In genomic region chr6:54540252-54540887, GRCm38 (mm10) we compare ENCODE assay signal across 10 mouse cellular contexts. TPM values are rescaled to one million over a fixed set of nuclear protein-coding genes. Genes with fewer than 3 reads are reported as not detected.
A peak's percentile ranks its signal among the peaks of the same experiment; 100 is the strongest.
DNase-seq lines count a peak whose midpoint lies in the region; ATAC-seq lines count a peak whose summit lies in the region.
"Had no signal": no experiment of that assay in that cellular context is flagged by ENCODE, and none has a peak within 500 bp of the region (broad histone marks: within the 10 kb centered on the region; RNA-seq: fewer than 3 reads in every experiment).

No protein-coding gene starts in this region.

- peaks cover 26% of the 10 kb centered on the region for H3K4me1 ChIP-seq in embryonic facial prominence, embryonic 10.5 days
- H3K4me1 ChIP-seq in hindbrain, embryonic 16.5 days (ENCODE audit: control insufficient read depth, insufficient read depth, low read depth, low read length): peaks cover 7% of the 10 kb centered on the region
- no peaks in the 10 kb centered on the region for H3K4me1 ChIP-seq in intestine, embryonic 15.5 days (replicated peaks)

- H3K4me3 ChIP-seq in embryonic facial prominence, embryonic 10.5 days: no peak overlapping the region
- H3K4me3 ChIP-seq in hindbrain, embryonic 16.5 days (ENCODE audit: low read length): no peak overlapping the region
- H3K4me3 ChIP-seq in intestine, embryonic 15.5 days (replicated peaks): no peak overlapping the region
- H3K4me3 ChIP-seq: limb, embryonic 12.5 days had no signal

- H3K9me3 ChIP-seq in embryonic facial prominence, embryonic 10.5 days: peaks cover 2% of the 10 kb centered on the region; the same call in 1 of the 2 replicates
- no peaks in the 10 kb centered on the region for H3K9me3 ChIP-seq in hindbrain, embryonic 16.5 days (ENCODE audit: control insufficient read depth, low read length)
- no peaks in the 10 kb centered on the region for H3K9me3 ChIP-seq in intestine, embryonic 15.5 days
- H3K9me3 ChIP-seq: limb, embryonic 12.5 days had no signal

- no peak overlapping the region for H3K4me2 ChIP-seq in hindbrain, embryonic 16.5 days (ENCODE audit: low read length)
- H3K4me2 ChIP-seq in intestine, embryonic 15.5 days (replicated peaks): no peak overlapping the region
- H3K4me2 ChIP-seq: limb, embryonic 12.5 days had no signal

- no peak overlapping the region for H3K9ac ChIP-seq in hindbrain, embryonic 16.5 days (ENCODE audit: low read depth, low read length)
- H3K9ac ChIP-seq in intestine, embryonic 15.5 days: no peak overlapping the region
- H3K9ac ChIP-seq: limb, embryonic 12.5 days had no signal

- peak; percentile 52 for ATAC-seq in hindbrain, embryonic 16.5 days
- no peak for ATAC-seq in intestine, embryonic 15.5 days
- ATAC-seq in megakaryocyte progenitor cell, adult 5-6 weeks (replicated peaks; ENCODE audit: poor library complexity): no peak

- H3K27me3 ChIP-seq in embryonic facial prominence, embryonic 10.5 days (replicated peaks; ENCODE audit: low read depth, poor library complexity, severe bottlenecking): 0 out of 2 replicates have a peak, but pooled peaks cover 2% of the 10 kb centered on the region
- no peaks in the 10 kb centered on the region for H3K27me3 ChIP-seq in hindbrain, embryonic 16.5 days (replicated peaks; ENCODE audit: control insufficient read depth, insufficient read depth, low read length)
- H3K27me3 ChIP-seq in intestine, embryonic 15.5 days (replicated peaks): no peaks in the 10 kb centered on the region
- H3K27me3 ChIP-seq: limb, embryonic 12.5 days had no signal

- WGBS in embryonic facial prominence, embryonic 10.5 days: 71% methylated on average over 9 of the region's 9 CpGs
- 52% methylated on average over 9 of the region's 9 CpGs for WGBS in hindbrain, embryonic 16.5 days
- 73% methylated on average over 9 of the region's 9 CpGs for WGBS in intestine, embryonic 15.5 days

- DNase-seq in ovary, adult 18-20 months (ENCODE audit: low spot score): peak; percentile 73
- DNase-seq in ovary, postnatal 10 days (ENCODE audit: low spot score): no peak
- DNase-seq in embryonic facial prominence, embryonic 10.5 days (ENCODE audit: low spot score): no peak
- peak; percentile 34 for DNase-seq in telencephalon, adult 2 months (ENCODE audit: low read depth, low spot score)
- no peak for DNase-seq in spleen, adult 12 weeks (ENCODE audit: low spot score)

- 0 out of 2 replicates have a peak overlapping the region, but pooled peaks have one; percentile 10 for H3K27ac ChIP-seq in embryonic facial prominence, embryonic 10.5 days (replicated peaks)
- H3K27ac ChIP-seq in hindbrain, embryonic 16.5 days (ENCODE audit: low read depth, low read length): no peak overlapping the region
- H3K27ac ChIP-seq in intestine, embryonic 15.5 days: no peak overlapping the region
- H3K27ac ChIP-seq: limb, embryonic 12.5 days had no signal

- H3K36me3 ChIP-seq in embryonic facial prominence, embryonic 10.5 days (replicated peaks): peaks cover 7% of the 10 kb centered on the region
- H3K36me3 ChIP-seq in hindbrain, embryonic 16.5 days (ENCODE audit: control insufficient read depth, insufficient read depth, low read length): peaks cover 6% of the 10 kb centered on the region; the same call in 1 of the 2 replicates
- no peaks in the 10 kb centered on the region for H3K36me3 ChIP-seq in intestine, embryonic 15.5 days
- H3K36me3 ChIP-seq: limb, embryonic 12.5 days had no signal

RNA-seq across cellular contexts. Expression of gene Scrn1, which starts 25.9 kb away (rescaled TPM):
- polyA plus RNA-seq in embryonic facial prominence, embryonic 10.5 days (2016; fragmentation: Nextera tagmentation; extraction: Ambion mirVana): 20.0 and 24.0 TPM in 2 replicates
- polyA plus RNA-seq in hindbrain, embryonic 16.5 days (2015; fragmentation: Nextera tagmentation; extraction: Ambion mirVana): 109 and 114 TPM in 2 replicates
- 5.9 and 6.4 TPM in 2 replicates for polyA plus RNA-seq in intestine, embryonic 15.5 days (2015; fragmentation: Nextera tagmentation; extraction: Ambion mirVana)
- total RNA-seq in megakaryocyte progenitor cell, adult 5-6 weeks (2015): 0.05 TPM in 1 of 2 replicates, not detected in the other
- 0.95 TPM in 1 of 2 replicates, not detected in the other for total RNA-seq in megakaryocyte progenitor cell, adult 5-6 weeks (2017)
- total RNA-seq: neutrophil, adult 5-6 weeks had no signal

RNA-seq across cellular contexts. Expression of gene Plekha8, which starts 54.5 kb away (rescaled TPM):
- 17.6 and 18.2 TPM in 2 replicates for polyA plus RNA-seq in embryonic facial prominence, embryonic 10.5 days (2016; fragmentation: Nextera tagmentation; extraction: Ambion mirVana)
- polyA plus RNA-seq in hindbrain, embryonic 16.5 days (2015; fragmentation: Nextera tagmentation; extraction: Ambion mirVana): 6.3 and 8.1 TPM in 2 replicates
- 6.2 and 6.4 TPM in 2 replicates for polyA plus RNA-seq in intestine, embryonic 15.5 days (2015; fragmentation: Nextera tagmentation; extraction: Ambion mirVana)
- total RNA-seq in megakaryocyte progenitor cell, adult 5-6 weeks (2015): 1.9 and 2.5 TPM in 2 replicates
- total RNA-seq in megakaryocyte progenitor cell, adult 5-6 weeks (2017): 1.5 and 2.2 TPM in 2 replicates

RNA-seq across cellular contexts. Expression of gene Fkbp14, which starts 56.7 kb away (rescaled TPM):
- 11.1 and 11.2 TPM in 2 replicates for polyA plus RNA-seq in embryonic facial prominence, embryonic 10.5 days (2016; fragmentation: Nextera tagmentation; extraction: Ambion mirVana)
- polyA plus RNA-seq in hindbrain, embryonic 16.5 days (2015; fragmentation: Nextera tagmentation; extraction: Ambion mirVana): 8.0 and 11.8 TPM in 2 replicates
- polyA plus RNA-seq in intestine, embryonic 15.5 days (2015; fragmentation: Nextera tagmentation; extraction: Ambion mirVana): 23.1 and 24.3 TPM in 2 replicates
- 0.54 TPM in 1 of 2 replicates, not detected in the other for total RNA-seq in megakaryocyte progenitor cell, adult 5-6 weeks (2015)
- total RNA-seq in megakaryocyte progenitor cell, adult 5-6 weeks (2017): 0.29 TPM in 1 of 2 replicates, not detected in the other
- total RNA-seq: neutrophil, adult 5-6 weeks had no signal

Comparison
In these comparisons a context has a peak if more than half of its experiments do, and no peak if none do; other contexts are left out.
1. DNase-seq: peak in ovary, adult 18-20 months (single experiment) and telencephalon, adult 2 months (single experiment); none in ovary, postnatal 10 days (single experiment), embryonic facial prominence, embryonic 10.5 days (single experiment) and spleen, adult 12 weeks (single experiment).